Mouse (Mus musculus) spleen, adult 2 months (tissue): ENCODE results near the gene Asb6.

Source experiments
- CTCF ChIP-seq: fragments of 200-500 bp; IDR thresholded peaks from 2 replicates; pipeline ENCODE4 v1.5.1; 2011; ENCODE audit warnings: mild to moderate bottlenecking, inconsistent platforms; ENCODE audit not compliant: insufficient read depth, insufficient read length, insufficient replicate concordance; ENCODE audit errors: extremely low read depth
- POLR2A ChIP-seq: fragments of 200-500 bp; IDR thresholded peaks from 2 replicates; pipeline ENCODE4 v1.6.1; 2011; ENCODE audit warnings: low read depth, low read length, inconsistent platforms

- TF ChIP-seq CTCF, result no peak
- TF ChIP-seq POLR2A, result no peak
These were observed 10.3 kb downstream of the Asb6 start for GRCm38 (mm10) chr2:30819873-30820272.
